Mouse (Mus musculus) bone marrow, adult 2 months (tissue): ENCODE results near the gene Hnrnpc.

Experiments
- CTCF ChIP-seq: fragments of 200-500 bp; IDR thresholded peaks from 2 replicates; pipeline ENCODE4 v1.5.1; 2011; ENCODE audit warnings: low read length, control low read depth; ENCODE audit not compliant: control insufficient read depth, insufficient read depth
- POLR2A ChIP-seq: fragments of 200-500 bp; IDR thresholded peaks from 2 replicates; pipeline ENCODE4 v1.6.1; 2011; ENCODE audit warnings: low read depth, mild to moderate bottlenecking, control low read depth, low read length, borderline replicate concordance; ENCODE audit not compliant: control insufficient read depth

- TF ChIP-seq CTCF (no peak), POLR2A (no peak)
Measured at GRCm38 (mm10) chr14:52045966-52046565, 57.8 kb downstream of the Hnrnpc start.
